Mouse (Mus musculus) hindbrain, embryonic 11.5 days (tissue): ENCODE measurements at regions not wholly inside any gene's neighbourhood (a gene's known extent, or its start where the extent isn't known, plus 50 kb on each side); places are given as distances from the start of the nearest gene placed in this dataset.

ENCODE experiments used
- ATAC-seq: fragments of 200-750 bp; cut with Nextera tagmentation; 2 replicates; pipeline ENCODE4 v1.8.0; 2017; ENCODE audit warnings: mild to moderate bottlenecking, moderate TSS enrichment, moderate library complexity; ENCODE audit not compliant: low FRiP score
- DNase-seq: peaks from one replicate; pipeline ENCODE4 v3.0.0-alpha.2; 2015; ENCODE audit warnings: low spot score
- H3K27ac ChIP-seq: fragments of 300-500 bp; sonication (generic); 2 replicates; pipeline ENCODE4 v1.5.1; 2014; ENCODE audit warnings: mild to moderate bottlenecking, low read depth, low read length
- H3K27me3 ChIP-seq: fragments of 300-500 bp; sonication (generic); 2 replicates; pipeline ENCODE4 v1.6.1; 2014; ENCODE audit warnings: mild to moderate bottlenecking, low read length, moderate library complexity, mixed read lengths; ENCODE audit not compliant: control insufficient read depth, insufficient read depth
- H3K36me3 ChIP-seq: fragments of 300-500 bp; sonication (generic); 2 replicates; pipeline ENCODE4 v1.6.1; 2014; ENCODE audit warnings: mild to moderate bottlenecking, low read length, moderate library complexity, mixed read lengths; ENCODE audit not compliant: control insufficient read depth, insufficient read depth
- H3K4me1 ChIP-seq: fragments of 300-500 bp; sonication (generic); replicated peaks from 2 replicates; pipeline ENCODE4 v1.6.1; 2014; ENCODE audit warnings: low read length, mixed read lengths; ENCODE audit not compliant: control insufficient read depth, insufficient read depth
- H3K4me2 ChIP-seq: fragments of 300-500 bp; sonication (generic); replicated peaks from 2 replicates; pipeline ENCODE4 v1.6.1; 2014; ENCODE audit warnings: mild to moderate bottlenecking, low read depth, low read length
- H3K4me3 ChIP-seq: fragments of 300-500 bp; sonication (generic); 2 replicates; pipeline ENCODE4 v1.5.1; 2014; ENCODE audit warnings: low read depth, low read length
- H3K9ac ChIP-seq: fragments of 300-500 bp; sonication (generic); 2 replicates; pipeline ENCODE4 v1.6.1; 2014; ENCODE audit warnings: low read depth, low read length
- H3K9me3 ChIP-seq: fragments of 300-500 bp; sonication (generic); 2 replicates; pipeline ENCODE4 v1.6.1; 2016; ENCODE audit warnings: low read length; ENCODE audit not compliant: control insufficient read depth
- WGBS: fragments of 180-500 bp; shearing (Covaris S2); extraction: QIAGEN DNeasy Blood & Tissue Kit; methylation state at CpG from one replicate; pipeline ENCODE4 v1.1.7; 2014; 5-methylcytosine and 5-hydroxymethylcytosine counted together

- H3K27me3 ChIP-seq = no peaks in the 10 kb centered on the region
- no peaks in the 10 kb centered on the region for H3K4me1 ChIP-seq
- H3K27ac ChIP-seq = no peak overlapping the region
- WGBS = 98% methylated on average over 2 of the region's 2 CpGs
- no peaks in the 10 kb centered on the region for H3K36me3 ChIP-seq
- no peak for ATAC-seq
- H3K4me2 ChIP-seq = no peak overlapping the region
- DNase-seq = no peak
- H3K9ac ChIP-seq = no peak overlapping the region
- no peaks in the 10 kb centered on the region for H3K9me3 ChIP-seq
- no peak overlapping the region for H3K4me3 ChIP-seq
These were observed 323.2 kb downstream of the Isl1 start for GRCm38 (mm10) chr13:115986282-115986681.

DNA sequence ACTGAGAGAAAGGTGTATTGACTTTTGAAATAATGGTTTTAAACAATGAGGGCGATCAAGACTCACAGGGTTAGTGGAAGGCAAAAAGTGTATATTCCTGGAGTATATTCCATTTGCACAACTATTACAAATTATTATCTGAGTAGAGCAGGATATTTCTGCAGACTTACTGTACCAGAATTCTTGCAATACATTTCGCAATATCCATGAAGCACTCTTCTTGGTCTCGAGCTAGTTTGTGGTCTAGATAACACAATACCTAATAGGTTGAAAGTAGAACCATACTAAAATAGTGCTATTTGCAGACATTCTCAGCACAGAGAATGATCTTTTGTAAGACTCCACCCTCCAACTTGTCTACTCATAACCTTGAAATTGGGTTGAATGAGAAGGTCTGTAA is 323.8 kb downstream of the Isl1 start:
- H3K9me3 ChIP-seq = no peaks in the 10 kb centered on the region
- no peaks in the 10 kb centered on the region for H3K4me1 ChIP-seq
- no peak for DNase-seq
- no peak overlapping the region for H3K27ac ChIP-seq
- H3K27me3 ChIP-seq = no peaks in the 10 kb centered on the region
- H3K9ac ChIP-seq = no peak overlapping the region
- no peak for ATAC-seq
- no peak overlapping the region for H3K4me3 ChIP-seq
- WGBS = 91% methylated on average over 3 of the region's 3 CpGs
- H3K4me2 ChIP-seq = no peak overlapping the region
- H3K36me3 ChIP-seq = no peaks in the 10 kb centered on the region

DNA sequence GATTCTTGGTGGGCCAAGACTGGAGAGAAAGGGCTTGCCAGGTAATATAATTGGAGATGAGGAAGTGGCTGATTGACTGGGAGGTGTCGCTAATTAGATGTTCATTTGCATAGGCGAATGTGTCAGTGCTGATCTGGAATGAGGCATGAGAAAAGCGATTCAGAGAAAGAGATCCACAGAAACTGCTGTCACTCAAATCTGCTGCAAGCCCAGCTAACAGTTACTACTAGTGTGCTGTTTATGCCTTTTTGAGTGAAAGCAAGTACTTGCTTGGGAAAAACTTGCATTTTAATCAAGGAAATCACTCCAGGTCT is 331.6 kb downstream of the Isl1 start:
- WGBS = 50% methylated on average over 3 of the region's 3 CpGs
- no peak for DNase-seq

GRCm38 (mm10) chr13:115977118-115977889 is 332.2 kb downstream of the Isl1 start:
- no peaks in the 10 kb centered on the region for H3K36me3 ChIP-seq
- H3K27ac ChIP-seq = no peak overlapping the region
- no peak overlapping the region for H3K9ac ChIP-seq
- DNase-seq = no peak
- 57% methylated on average over 7 of the region's 7 CpGs for WGBS
- H3K4me2 ChIP-seq = no peak overlapping the region
- no peaks in the 10 kb centered on the region for H3K9me3 ChIP-seq
- no peaks in the 10 kb centered on the region for H3K27me3 ChIP-seq
- ATAC-seq = no peak
- H3K4me3 ChIP-seq = no peak overlapping the region
- H3K4me1 ChIP-seq = no peaks in the 10 kb centered on the region

More for the DNA sequence above, 331.6 kb downstream of the Isl1 start:
- Histone ChIP-seq H3K4me1 (no peaks in the 10 kb centered on the region), H3K27me3 (no peaks in the 10 kb centered on the region), H3K9me3 (no peaks in the 10 kb centered on the region), H3K4me3 (no peak overlapping the region), H3K9ac (no peak overlapping the region), H3K36me3 (no peaks in the 10 kb centered on the region), H3K4me2 (no peak overlapping the region), H3K27ac (no peak overlapping the region)
- ATAC-seq = no peak
